Mouse (Mus musculus) Patski (cell line): ENCODE measurements around the gene Gfi1b. TPM values are rescaled to one million over a fixed set of nuclear protein-coding genes. Genes with fewer than 3 reads are reported as not detected.

Experiments used
- ATAC-seq: fragments of 100-300 bp; one replicate; pipeline ENCODE4 v1.8.0; 2021
- CTCF ChIA-PET: fragments of 350-600 bp; sonication (Branson Sonifier 250); formaldehyde crosslinking; loops from one replicate; lab custom pipeline; 2022; ENCODE audit warnings: inconsistent platforms; lab: Charles Lee
- POLR2A ChIA-PET: fragments of 350-600 bp; sonication (Branson Sonifier 250); formaldehyde crosslinking; loops from one replicate; lab custom pipeline; 2022; ENCODE audit warnings: antibody characterized with exemption, inconsistent platforms; lab: Charles Lee
- DNase-seq: peaks from one replicate; pipeline ENCODE4 v3.0.0-alpha.2; 2011; ENCODE audit warnings: low read depth, low spot score
- H3K27me3 ChIP-seq: fragments of 371-371 bp; one replicate; pipeline ENCODE4 v1.5.1; 2021
- CTCF ChIP-seq: fragments of 100-300 bp; IDR thresholded peaks from one replicate; pipeline ENCODE4 v1.5.1; 2021
- in situ Hi-C: fragments of 300-500 bp; cut with MboI; formaldehyde crosslinking; loops from 3 replicates; pipeline ENCODE4 v1.11.1; 2018; ENCODE audit warnings: low pct_unique_long_range_greater_than_20kb, mixed read lengths
- polyA plus RNA-seq: library from polyadenylated mRNA; unstranded; gene quantifications from one replicate; pipeline ENCODE4 v1.2.3, GENCODE M21; 2021

Gene Gfi1b
- polyA plus RNA-seq, 1 experiment from 2014 or later, result not detected

DNA sequence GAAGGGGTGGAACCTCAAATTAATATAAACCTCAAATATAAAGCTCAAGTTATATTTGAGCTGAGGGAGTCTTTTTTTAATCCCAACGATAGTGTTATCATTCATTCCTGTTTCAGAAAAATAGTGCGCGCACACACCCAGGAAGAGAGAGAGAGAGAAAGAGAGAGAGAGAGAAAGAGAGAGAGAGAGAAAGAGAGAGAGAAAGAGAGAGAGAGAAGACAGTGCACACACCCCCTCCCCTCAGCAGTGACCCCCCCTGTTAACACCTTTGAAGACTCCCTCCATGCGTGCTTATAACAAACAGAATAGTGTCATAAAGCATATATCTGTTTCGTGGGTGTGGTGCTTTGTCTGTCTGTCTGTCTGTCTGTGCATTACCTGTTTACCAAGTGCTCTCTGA is 18.2 kb downstream of the Gfi1b start:
- DNase-seq (no peak), ATAC-seq (no peak)
- in situ Hi-C loops, result no loop called here
- peaks cover 8% of the 10 kb centered on the region for H3K27me3 ChIP-seq
- CTCF ChIA-PET, result interaction anchor here (1.0 kb wide), 1 partner anchor 18 kb away, joined by 3 read pairs; the partner anchor contains the start of gene Gfi1b
- TF ChIP-seq CTCF, result no peak
- POLR2A ChIA-PET, result no interaction called here

DNA sequence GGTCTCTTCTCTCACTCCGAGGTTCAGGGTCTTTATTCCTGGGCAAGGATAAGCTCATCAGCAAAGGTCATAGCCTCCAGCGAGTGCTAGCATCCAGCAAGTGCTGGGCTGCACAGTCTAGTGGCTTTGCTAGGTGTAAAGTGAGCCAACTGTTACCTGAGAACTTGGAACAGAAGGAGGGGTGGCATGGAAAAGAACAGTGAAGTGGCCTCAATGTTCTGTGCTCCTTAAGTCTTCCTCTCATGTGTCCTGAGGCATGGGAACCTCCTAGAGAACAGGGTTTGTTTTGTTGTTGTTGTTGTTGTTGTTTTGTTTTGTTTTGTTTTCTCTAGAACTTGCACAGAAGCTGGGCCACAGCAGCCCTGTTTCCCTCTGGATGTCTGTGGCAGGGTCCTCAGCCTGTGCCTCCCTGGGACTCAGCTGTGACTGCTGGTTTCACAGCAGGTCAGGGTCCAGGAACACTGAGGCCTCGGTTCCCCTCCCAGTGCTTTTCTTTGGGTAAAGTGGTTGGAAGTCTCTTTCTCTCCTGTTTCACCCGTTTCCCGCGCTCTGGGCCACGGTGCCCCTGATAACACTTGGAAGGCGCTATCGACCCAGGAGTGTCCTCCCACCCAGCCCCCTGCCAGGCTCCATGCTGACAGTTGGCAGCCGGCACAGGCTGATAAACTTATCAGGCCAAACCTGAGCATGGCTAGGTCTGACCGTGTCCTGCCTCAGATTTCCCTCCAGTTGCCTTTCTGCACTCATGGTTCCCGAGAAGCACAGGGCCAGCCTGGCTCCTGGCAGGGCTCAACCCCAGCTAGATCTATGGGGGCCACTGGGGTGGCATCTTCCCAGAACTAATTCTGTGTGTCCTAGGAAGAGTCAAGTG is 19.8 kb downstream of the Gfi1b start:
- CTCF ChIA-PET, result interaction anchor here (0.9 kb wide), 1 partner anchor 11 kb away, joined by 3 read pairs; no protein-coding TSS in a partner anchor
- DNase-seq (no peak), ATAC-seq (no peak)
- H3K27me3 ChIP-seq, result peaks cover 8% of the 10 kb centered on the region
- TF ChIP-seq CTCF, result no peak
- POLR2A ChIA-PET, result interaction anchor here (0.7 kb wide), 1 partner anchor 388 kb away, joined by 3 read pairs; no protein-coding TSS in a partner anchor
- in situ Hi-C loops, result no loop called here

DNA sequence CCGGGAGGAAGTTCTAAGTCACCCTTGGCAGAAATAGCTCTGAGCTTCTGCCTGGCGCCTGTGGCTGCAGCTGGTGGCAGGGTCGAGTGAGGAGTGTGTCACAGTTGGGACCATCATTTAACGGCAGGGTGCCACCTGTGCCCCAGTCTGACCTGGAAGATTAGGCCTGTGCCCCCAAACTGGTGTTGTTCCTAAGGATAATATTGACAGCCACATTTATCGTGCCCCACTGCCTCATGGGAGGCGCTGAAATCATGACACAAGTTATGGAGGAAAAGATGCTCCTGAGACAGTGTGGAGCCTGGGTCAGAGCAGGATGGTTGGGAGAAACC is 22.2 kb downstream of the Gfi1b start:
- POLR2A ChIA-PET, result no interaction called here
- DNase-seq, result no peak
- in situ Hi-C loops, result no loop called here
- CTCF ChIA-PET, result no interaction called here
- H3K27me3 ChIP-seq, result peaks cover 9% of the 10 kb centered on the region
- ATAC-seq, result no peak
- TF ChIP-seq CTCF, result no peak

DNA sequence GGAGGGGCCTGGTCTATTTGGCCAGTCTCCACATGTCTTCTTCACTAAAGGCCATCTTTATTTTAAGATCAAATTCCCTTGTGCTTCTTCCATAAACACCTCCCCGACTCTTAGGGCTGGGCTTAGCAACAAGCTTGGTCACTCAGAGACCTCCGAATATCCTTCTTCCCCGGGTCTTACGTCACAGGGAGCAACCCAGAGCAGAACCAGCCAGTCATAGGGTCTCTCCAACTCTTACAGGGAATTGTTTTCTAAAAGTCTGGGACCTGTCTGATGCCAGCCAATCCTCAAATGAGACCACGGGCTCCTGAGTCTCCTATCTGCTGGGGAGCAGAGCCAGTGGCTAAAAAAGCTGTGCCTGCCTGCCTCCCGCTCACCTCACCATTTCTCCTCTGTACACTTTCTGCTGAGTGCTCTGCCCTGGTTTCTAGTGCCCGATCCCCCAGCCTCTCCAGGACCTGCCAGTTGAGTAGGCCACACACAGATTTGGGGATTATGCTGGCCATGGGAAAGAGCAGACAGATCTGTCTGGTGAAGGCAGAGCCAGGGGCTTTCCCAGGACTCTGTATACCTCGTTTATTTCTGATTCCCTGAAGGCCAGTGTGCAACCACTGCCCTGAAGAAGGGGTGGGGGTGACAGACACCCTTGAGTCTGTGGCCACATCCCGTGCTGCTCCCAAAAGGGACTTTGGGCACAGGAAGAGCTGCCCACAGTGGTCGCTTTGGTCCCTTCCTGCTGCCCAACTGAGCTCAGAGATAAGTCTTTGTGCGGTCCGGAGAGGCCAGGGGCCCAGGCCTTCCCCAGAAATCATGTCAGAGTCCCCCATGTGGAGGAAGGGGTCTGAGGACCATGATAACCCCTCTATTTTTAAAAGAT is 22.9 kb downstream of the Gfi1b start:
- in situ Hi-C loops, result no loop called here
- ATAC-seq, result no peak
- CTCF ChIA-PET, result no interaction called here
- TF ChIP-seq CTCF, result no peak
- H3K27me3 ChIP-seq, result peaks cover 14% of the 10 kb centered on the region
- DNase-seq, result no peak
- POLR2A ChIA-PET, result interaction anchor here (1.3 kb wide), 1 partner anchor 20 kb away, joined by 4 read pairs; no protein-coding TSS in a partner anchor

DNA sequence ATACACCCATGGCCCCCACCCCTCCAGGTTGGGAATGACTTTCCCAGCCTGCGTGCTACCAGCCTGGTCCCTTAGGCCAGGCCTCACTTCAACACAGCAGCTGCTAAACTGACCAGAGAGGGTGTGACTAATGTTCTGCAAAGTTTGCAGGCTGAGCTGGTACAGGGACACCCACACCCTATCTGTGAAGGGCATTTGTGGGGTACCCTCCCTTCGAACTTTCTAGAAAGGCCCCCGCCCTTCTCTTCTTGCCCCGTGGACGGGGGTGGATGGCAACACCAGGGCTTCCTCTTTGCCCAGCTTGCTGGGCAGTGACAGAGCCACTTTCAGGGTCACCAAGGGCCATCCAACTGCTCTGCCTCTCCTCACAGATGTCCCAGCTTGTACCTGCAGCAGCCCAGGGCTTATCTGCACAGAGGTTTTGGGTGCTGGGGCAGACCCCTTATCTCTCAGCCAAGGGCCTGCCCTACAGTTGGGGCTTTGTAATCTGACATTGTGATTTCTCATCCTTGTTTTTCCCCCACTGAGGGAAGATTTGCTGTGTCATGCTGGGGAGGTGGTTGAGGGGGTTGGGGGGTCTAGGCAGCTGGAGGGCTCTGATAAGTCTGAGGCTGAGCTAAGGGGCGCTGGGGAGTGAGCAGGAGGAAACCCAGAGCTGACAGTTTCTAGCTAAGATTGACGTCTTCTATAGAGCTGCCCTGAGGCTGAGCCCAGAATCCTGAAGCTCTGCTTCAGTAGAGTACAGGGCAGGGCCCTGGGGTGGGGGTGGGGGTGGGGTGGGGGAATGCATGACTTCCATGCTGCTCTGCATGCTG is 23.8 kb downstream of the Gfi1b start:
- POLR2A ChIA-PET, result interaction anchor here (1.3 kb wide), 1 partner anchor 21 kb away, joined by 4 read pairs; no protein-coding TSS in a partner anchor
- H3K27me3 ChIP-seq, result peaks cover 14% of the 10 kb centered on the region
- CTCF ChIA-PET, result interaction anchor here (1.7 kb wide), 1 partner anchor 21 kb away, joined by 4 read pairs; no protein-coding TSS in a partner anchor
- no peak for ATAC-seq
- DNase-seq, result no peak
- no peak for TF ChIP-seq CTCF
- in situ Hi-C loops, result no loop called here

DNA sequence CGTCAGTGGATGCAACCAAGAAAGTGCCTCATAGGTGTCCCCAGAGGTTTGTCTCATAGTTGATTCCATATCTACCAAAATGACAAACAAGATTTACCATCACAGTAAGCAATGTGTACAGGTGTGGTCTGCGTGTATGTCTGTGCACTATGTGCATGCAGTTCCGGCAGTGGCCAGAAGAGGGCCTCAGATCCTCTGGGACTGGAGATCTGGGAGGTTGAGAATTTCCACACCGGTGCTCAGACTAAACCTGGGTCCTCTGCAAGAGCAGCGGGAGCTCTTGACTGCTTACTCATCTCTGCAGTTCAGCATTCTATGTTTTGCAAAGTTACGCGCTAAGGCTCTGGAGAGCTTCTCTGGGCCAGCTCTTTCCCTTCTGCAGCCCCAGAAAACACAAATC is 24.8 kb downstream of the Gfi1b start:
- peak; percentile 61 for TF ChIP-seq CTCF
- in situ Hi-C loops, result no loop called here
- DNase-seq (no peak), ATAC-seq (no peak)
- ChIA-PET CTCF (interaction anchor here (1.7 kb wide), 1 partner anchor 21 kb away, joined by 4 read pairs; no protein-coding TSS in a partner anchor), POLR2A (no interaction called here)
- peaks cover 11% of the 10 kb centered on the region for H3K27me3 ChIP-seq

DNA sequence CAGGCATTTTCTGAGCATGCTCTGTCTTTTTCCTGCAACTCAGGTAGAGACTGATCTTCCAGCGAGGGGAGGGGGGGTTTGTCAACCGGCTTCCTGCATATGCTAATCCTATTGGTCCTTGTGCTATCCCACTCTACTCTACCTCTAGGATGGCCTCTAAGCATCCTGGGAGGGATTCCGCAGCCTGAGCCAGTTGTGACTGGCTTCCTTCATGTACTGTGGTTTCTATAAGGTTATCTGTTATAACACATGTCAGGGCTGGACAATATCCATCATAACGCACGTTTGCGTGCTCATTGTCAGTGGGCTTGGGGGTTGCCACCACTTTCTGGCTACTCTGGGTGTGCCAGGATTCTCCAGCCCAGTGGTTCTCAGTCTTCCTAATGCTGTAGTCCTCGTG is 25.8 kb downstream of the Gfi1b start:
- ATAC-seq, result no peak
- in situ Hi-C loops, result no loop called here
- ChIA-PET POLR2A (no interaction called here), CTCF (interaction anchor here (1.1 kb wide), 1 partner anchor 26 kb away, joined by 3 read pairs; no protein-coding TSS in a partner anchor)
- no peak for DNase-seq
- H3K27me3 ChIP-seq, result peaks cover 11% of the 10 kb centered on the region
- TF ChIP-seq CTCF, result no peak

DNA sequence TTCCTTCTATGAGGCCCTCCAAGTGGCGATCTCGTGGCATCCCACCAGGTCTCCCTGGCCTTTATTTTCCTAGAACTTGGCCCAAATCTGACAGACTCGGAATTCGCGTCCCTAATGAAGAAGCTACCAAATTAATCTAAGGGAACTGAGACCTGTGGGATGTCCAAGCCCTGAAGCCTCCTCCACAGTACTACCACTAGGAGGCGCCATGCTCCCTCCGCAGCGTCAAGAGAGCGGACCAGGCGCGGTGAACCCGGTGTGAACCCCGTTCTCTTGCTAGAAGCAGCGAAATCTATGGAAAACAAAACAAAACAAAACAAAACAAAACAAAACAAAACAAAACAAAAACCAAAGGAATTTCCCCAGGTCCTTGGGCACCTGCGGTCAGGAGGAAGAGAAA is 29.0 kb downstream of the Gfi1b start:
- DNase-seq (no peak), ATAC-seq (no peak)
- CTCF ChIA-PET, result interaction anchor here (1.3 to 3.0 kb wide), 4 partner anchors 12 to 37 kb away, joined by 4 to 21 read pairs (median 8); partner anchors contain the start of gene Gfi1b
- peaks cover 6% of the 10 kb centered on the region for H3K27me3 ChIP-seq
- POLR2A ChIA-PET, result no interaction called here
- in situ Hi-C loops, result loop anchor here (5.0 kb wide), 1 partner anchor 34 kb away; no protein-coding TSS in a partner anchor
- TF ChIP-seq CTCF, result peak; percentile 87

DNA sequence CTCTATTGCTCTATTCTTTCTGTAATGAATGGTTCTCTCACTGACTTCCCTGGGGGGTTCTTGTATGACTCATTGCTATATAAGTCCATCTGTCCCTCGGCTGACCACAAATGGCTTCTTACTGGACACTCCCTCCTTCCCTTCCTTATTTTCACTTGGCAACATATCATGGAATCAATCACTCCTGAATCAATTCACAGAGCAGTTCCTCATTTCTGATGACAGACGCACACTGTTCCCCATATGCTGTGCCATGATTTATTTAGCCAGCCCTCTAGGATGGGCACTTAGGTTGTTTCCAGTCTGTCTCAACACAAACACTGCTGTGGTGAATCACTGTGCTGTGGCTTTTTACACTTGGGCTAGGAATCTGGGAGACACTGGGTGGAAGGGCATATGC is 30.3 kb downstream of the Gfi1b start:
- TF ChIP-seq CTCF, result no peak
- POLR2A ChIA-PET, result no interaction called here
- in situ Hi-C loops, result loop anchor here (5.0 kb wide), 1 partner anchor 36 kb away; no protein-coding TSS in a partner anchor
- CTCF ChIA-PET, result interaction anchor here (3.0 kb wide), 1 partner anchor 31 kb away, joined by 21 read pairs; the partner anchor contains the start of gene Gfi1b
- peak; percentile 62 for DNase-seq
- ATAC-seq, result peak; percentile 44
- peaks cover 6% of the 10 kb centered on the region for H3K27me3 ChIP-seq
